Mouse (Mus musculus) hindbrain, embryonic 15.5 days (tissue): ENCODE data around the gene Pold2. TPM values are rescaled to one million over a fixed set of nuclear protein-coding genes. Genes with fewer than 3 reads are reported as not detected.
A peak's percentile ranks its signal among the peaks of the same experiment; 100 is the strongest.

Experiments
- ATAC-seq: fragments of 200-750 bp; cut with Nextera tagmentation; 2 replicates; pipeline ENCODE4 v1.8.0; 2017; ENCODE audit warnings: low read depth, moderate number of reproducible peaks, moderate TSS enrichment; ENCODE audit not compliant: low FRiP score
- H3K27ac ChIP-seq: fragments of 300-500 bp; sonication (generic); replicated peaks from 2 replicates; pipeline ENCODE4 v1.5.1; 2015; ENCODE audit warnings: mild to moderate bottlenecking, inconsistent platforms
- H3K27me3 ChIP-seq: fragments of 300-500 bp; sonication (generic); 2 replicates; pipeline ENCODE4 v1.6.1; 2015; ENCODE audit warnings: control low read depth, inconsistent platforms
- H3K36me3 ChIP-seq: fragments of 300-500 bp; sonication (generic); 2 replicates; pipeline ENCODE4 v1.6.1; 2015; ENCODE audit warnings: control low read depth, inconsistent platforms
- H3K4me1 ChIP-seq: fragments of 300-500 bp; sonication (generic); replicated peaks from 2 replicates; pipeline ENCODE4 v1.6.1; 2015; ENCODE audit warnings: control low read depth, inconsistent platforms
- H3K4me2 ChIP-seq: fragments of 300-500 bp; sonication (generic); 2 replicates; pipeline ENCODE4 v1.6.1; 2015; ENCODE audit warnings: moderate library complexity, mild to moderate bottlenecking, inconsistent platforms
- H3K4me3 ChIP-seq: fragments of 300-500 bp; sonication (generic); 2 replicates; pipeline ENCODE4 v1.5.1; 2015; ENCODE audit warnings: mild to moderate bottlenecking, inconsistent platforms
- H3K9ac ChIP-seq: fragments of 300-500 bp; sonication (generic); 2 replicates; pipeline ENCODE4 v1.6.1; 2015; ENCODE audit warnings: inconsistent platforms
- H3K9me3 ChIP-seq: fragments of 300-500 bp; sonication (generic); 2 replicates; pipeline ENCODE4 v1.6.1; 2016; ENCODE audit warnings: control low read depth, inconsistent platforms
- WGBS: fragments of 180-500 bp; shearing (Covaris S2); methylation state at CpG from one replicate; pipeline ENCODE4 v1.1.7; 2015; 5-methylcytosine and 5-hydroxymethylcytosine counted together
- polyA plus RNA-seq: library from polyadenylated mRNA; unstranded; fragments of >200 nt; fragmentation: Nextera tagmentation; extraction: Ambion mirVana; gene quantifications from 2 replicates; pipeline ENCODE4 v1.2.1, GENCODE M21; 2015

Pold2 gene
- polyA plus RNA-seq, result 63.9 and 67.3 TPM in 2 replicates

GRCm38 (mm10) chr11:5877921-5878526, at the start of gene Pold2:
TSS of gene Pold2 (minus strand) at chr11:5878292.
- Histone ChIP-seq H3K27me3 (no peaks in the 10 kb centered on the region), H3K4me1 (peaks cover 29% of the 10 kb centered on the region), H3K4me3 (peak within 1 kb of the TSS; percentile 67), H3K9ac (peak within 1 kb of the TSS; percentile 60), H3K9me3 (no peaks in the 10 kb centered on the region), H3K36me3 (peaks cover 16% of the 10 kb centered on the region), H3K4me2 (peak within 1 kb of the TSS; percentile 62), H3K27ac (peak within 1 kb of the TSS; percentile 84)
- WGBS, result under 1% methylated on average over 52 of the region's 52 CpGs
- peak; percentile 99 for ATAC-seq

- no peak for ATAC-seq
These were observed 48.7 kb upstream of the Pold2 start for GRCm38 (mm10) chr11:5926696-5927220.

GRCm38 (mm10) chr11:5924699-5925098, 46.6 kb upstream of the Pold2 start:
- no peak overlapping the region for H3K9ac ChIP-seq
- no peak overlapping the region for H3K4me3 ChIP-seq
- ATAC-seq, result no peak
- 61% methylated on average over 8 of the region's 8 CpGs for WGBS
- no peaks in the 10 kb centered on the region for H3K27me3 ChIP-seq
- H3K36me3 ChIP-seq, result no peaks in the 10 kb centered on the region
- H3K4me1 ChIP-seq, result no peaks in the 10 kb centered on the region
- H3K9me3 ChIP-seq, result no peaks in the 10 kb centered on the region
- no peak overlapping the region for H3K4me2 ChIP-seq
- no peak overlapping the region for H3K27ac ChIP-seq

More at GRCm38 (mm10) chr11:5926696-5927220, 48.7 kb upstream of the Pold2 start:
- Histone ChIP-seq H3K4me3 (no peak overlapping the region), H3K9me3 (no peaks in the 10 kb centered on the region), H3K4me1 (no peaks in the 10 kb centered on the region), H3K36me3 (no peaks in the 10 kb centered on the region), H3K27me3 (no peaks in the 10 kb centered on the region), H3K4me2 (no peak overlapping the region), H3K9ac (no peak overlapping the region), H3K27ac (no peak overlapping the region)
- WGBS, result 84% methylated on average over 3 of the region's 3 CpGs

- Histone ChIP-seq H3K4me3 (no peak overlapping the region), H3K27me3 (no peaks in the 10 kb centered on the region), H3K27ac (no peak overlapping the region), H3K9ac (no peak overlapping the region), H3K9me3 (no peaks in the 10 kb centered on the region), H3K4me2 (no peak overlapping the region), H3K4me1 (no peaks in the 10 kb centered on the region), H3K36me3 (no peaks in the 10 kb centered on the region)
- ATAC-seq, result no peak
- WGBS, result 39% methylated on average over 16 of the region's 17 CpGs
These were observed 42.4 kb upstream of the Pold2 start for GRCm38 (mm10) chr11:5920323-5920960.

- H3K9me3 ChIP-seq, result no peaks in the 10 kb centered on the region
- ATAC-seq, result no peak
- H3K27me3 ChIP-seq, result no peaks in the 10 kb centered on the region
- H3K36me3 ChIP-seq, result no peaks in the 10 kb centered on the region
- H3K4me1 ChIP-seq, result no peaks in the 10 kb centered on the region
- H3K4me3 ChIP-seq, result no peak overlapping the region
- H3K9ac ChIP-seq, result no peak overlapping the region
- WGBS, result 95% methylated on average over 4 of the region's 4 CpGs
- H3K27ac ChIP-seq, result no peak overlapping the region
- H3K4me2 ChIP-seq, result no peak overlapping the region
These were observed 41.5 kb upstream of the Pold2 start for GRCm38 (mm10) chr11:5919606-5920005.

- no peak overlapping the region for H3K4me3 ChIP-seq
- no peak overlapping the region for H3K9ac ChIP-seq
- no peaks in the 10 kb centered on the region for H3K9me3 ChIP-seq
- no peaks in the 10 kb centered on the region; the same call in 1 of the 2 replicates for H3K4me1 ChIP-seq
- no peaks in the 10 kb centered on the region for H3K27me3 ChIP-seq
- H3K36me3 ChIP-seq, result no peaks in the 10 kb centered on the region
- ATAC-seq, result no peak
- no peak overlapping the region for H3K4me2 ChIP-seq
- H3K27ac ChIP-seq, result no peak overlapping the region
- WGBS, result 89% methylated on average over 2 of the region's 2 CpGs
These were observed 40.0 kb upstream of the Pold2 start for GRCm38 (mm10) chr11:5918111-5918510.

GRCm38 (mm10) chr11:5916178-5916548, 38.1 kb upstream of the Pold2 start:
- WGBS, result 83% methylated on average over 8 of the region's 8 CpGs
- Histone ChIP-seq H3K36me3 (no peaks in the 10 kb centered on the region), H3K4me3 (no peak overlapping the region), H3K4me1 (no peaks in the 10 kb centered on the region; the same call in 1 of the 2 replicates), H3K9ac (no peak overlapping the region), H3K27ac (no peak overlapping the region), H3K27me3 (no peaks in the 10 kb centered on the region), H3K9me3 (no peaks in the 10 kb centered on the region), H3K4me2 (no peak overlapping the region)
- ATAC-seq, result no peak

GRCm38 (mm10) chr11:5915429-5916177, 37.5 kb upstream of the Pold2 start:
- Histone ChIP-seq H3K4me3 (no peak overlapping the region), H3K27me3 (no peaks in the 10 kb centered on the region), H3K4me2 (no peak overlapping the region), H3K36me3 (no peaks in the 10 kb centered on the region), H3K9ac (no peak overlapping the region), H3K27ac (no peak overlapping the region), H3K9me3 (no peaks in the 10 kb centered on the region), H3K4me1 (no peaks in the 10 kb centered on the region; the same call in 1 of the 2 replicates)
- 88% methylated on average over 5 of the region's 5 CpGs for whole genome bisulfite sequencing
- ATAC-seq, result no peak

- Histone ChIP-seq H3K36me3 (no peaks in the 10 kb centered on the region), H3K27me3 (no peaks in the 10 kb centered on the region), H3K4me3 (no peak overlapping the region), H3K27ac (no peak overlapping the region), H3K4me1 (no peaks in the 10 kb centered on the region; the same call in 1 of the 2 replicates), H3K9ac (no peak overlapping the region), H3K4me2 (no peak overlapping the region), H3K9me3 (no peaks in the 10 kb centered on the region)
- ATAC-seq, result no peak
- 63% methylated on average over 5 of the region's 5 CpGs for WGBS
These were observed 36.8 kb upstream of the Pold2 start for GRCm38 (mm10) chr11:5914940-5915339.

GRCm38 (mm10) chr11:5913936-5914335, 35.8 kb upstream of the Pold2 start:
- H3K9me3 ChIP-seq, result no peaks in the 10 kb centered on the region
- H3K9ac ChIP-seq, result no peak overlapping the region
- H3K4me1 ChIP-seq, result no peaks in the 10 kb centered on the region; the same call in 1 of the 2 replicates
- no peak overlapping the region for H3K4me3 ChIP-seq
- H3K27me3 ChIP-seq, result no peaks in the 10 kb centered on the region
- no peaks in the 10 kb centered on the region for H3K36me3 ChIP-seq
- no peak overlapping the region for H3K27ac ChIP-seq
- no peak for ATAC-seq
- 80% methylated on average over 4 of the region's 4 CpGs for WGBS
- H3K4me2 ChIP-seq, result no peak overlapping the region

- Histone ChIP-seq H3K9me3 (no peaks in the 10 kb centered on the region), H3K27ac (no peak overlapping the region), H3K9ac (no peak overlapping the region), H3K4me2 (no peak overlapping the region), H3K27me3 (no peaks in the 10 kb centered on the region), H3K4me3 (no peak overlapping the region), H3K36me3 (no peaks in the 10 kb centered on the region), H3K4me1 (no peaks in the 10 kb centered on the region; the same call in 1 of the 2 replicates)
- ATAC-seq, result no peak
- 61% methylated on average over 8 of the region's 8 CpGs for WGBS
These were observed 35.2 kb upstream of the Pold2 start for GRCm38 (mm10) chr11:5913256-5913655.

- Histone ChIP-seq H3K9me3 (no peaks in the 10 kb centered on the region), H3K27ac (no peak overlapping the region), H3K4me1 (no peaks in the 10 kb centered on the region; the same call in 1 of the 2 replicates), H3K4me3 (no peak overlapping the region), H3K9ac (no peak overlapping the region), H3K36me3 (no peaks in the 10 kb centered on the region), H3K27me3 (no peaks in the 10 kb centered on the region), H3K4me2 (no peak overlapping the region)
- ATAC-seq, result no peak
- WGBS, result 29% methylated on average over 5 of the region's 5 CpGs
These were observed 34.5 kb upstream of the Pold2 start for GRCm38 (mm10) chr11:5912635-5913034.
